Mouse (Mus musculus) left cerebral cortex, adult 9 months (tissue): Measurements from ENCODE around the gene Zfp53.

Source experiments
- DNase-seq, 2 experiments: peaks; one replicate each; pipeline ENCODE4 v3.0.0; 2022; ENCODE audit warnings: low spot score in 2 of 2

Zfp53 gene

GRCm38 (mm10) chr17:21526270-21526669 lies 37.5 kb downstream of the Zfp53 start:
- no peak for DNase-seq

GRCm38 (mm10) chr17:21530645-21531330 lies 42.0 kb downstream of the Zfp53 start:
- no peak for DNase-seq

- DNase-seq: no peak
Measured at GRCm38 (mm10) chr17:21531621-21532020, 42.8 kb downstream of the Zfp53 start.

- peak in 1 of 2 experiments; percentile 69 for DNase-seq
Measured at GRCm38 (mm10) chr17:21532101-21532951, 43.5 kb downstream of the Zfp53 start.

GRCm38 (mm10) chr17:21533961-21534360 lies 45.2 kb downstream of the Zfp53 start:
- no peak for DNase-seq

- DNase-seq: peak in 1 of 2 experiments; percentile 72
Measured at GRCm38 (mm10) chr17:21534460-21535095, 45.8 kb downstream of the Zfp53 start.

- DNase-seq: peak in 1 of 2 experiments; percentile 71
Measured at GRCm38 (mm10) chr17:21535096-21536001, 46.6 kb downstream of the Zfp53 start, which contains the start of gene Zfp52. Gene Zfp52 (plus strand): TSS chr17:21535539.

- DNase-seq: no peak
Measured at GRCm38 (mm10) chr17:21536096-21536495, 47.3 kb downstream of the Zfp53 start.

GRCm38 (mm10) chr17:21536676-21537075 lies 47.9 kb downstream of the Zfp53 start:
- no peak for DNase-seq

GRCm38 (mm10) chr17:21557831-21558230 lies 69.0 kb downstream of the Zfp53 start:
- no peak for DNase-seq
